Comparison of ENCODE assay signal across 10 mouse cellular contexts in genomic region chr6:116672349-116672748, GRCm38 (mm10). TPM values are rescaled to one million over a fixed set of nuclear protein-coding genes. Genes with fewer than 3 reads are reported as not detected.
DNase-seq lines count a peak whose midpoint lies in the region; ATAC-seq and TF ChIP-seq lines count a peak whose summit lies in the region.
"Had no signal": no experiment of that assay in that cellular context is flagged by ENCODE, and none has a peak within 500 bp of the region (broad histone marks: within the 10 kb centered on the region; RNA-seq: fewer than 3 reads in every experiment).

No protein-coding gene starts in this region.

- H3K27ac ChIP-seq in embryonic facial prominence, embryonic 13.5 days, result no peak overlapping the region
- no peak overlapping the region for H3K27ac ChIP-seq in hindbrain, embryonic 14.5 days
- H3K27ac ChIP-seq in midbrain, postnatal 0 days (ENCODE audit: low read depth, low read length), result no peak overlapping the region

- H3K9ac ChIP-seq in embryonic facial prominence, embryonic 13.5 days, result no peak overlapping the region
- peak overlapping the region; percentile 68; the same call in 1 of the 2 replicates for H3K9ac ChIP-seq in hindbrain, embryonic 14.5 days
- no peak overlapping the region for H3K9ac ChIP-seq in midbrain, postnatal 0 days (replicated peaks; ENCODE audit: low read length, poor library complexity, severe bottlenecking)

- intact Hi-C loops in left cerebral cortex, postnatal 4 days (cut with DNase I), result no loop called here

- H3K4me1 ChIP-seq in embryonic facial prominence, embryonic 13.5 days, result peaks cover 29% of the 10 kb centered on the region
- peaks cover 48% of the 10 kb centered on the region for H3K4me1 ChIP-seq in hindbrain, embryonic 14.5 days (replicated peaks; ENCODE audit: control insufficient read depth, insufficient read depth, low read length)
- H3K4me1 ChIP-seq in midbrain, postnatal 0 days (ENCODE audit: insufficient read depth, low read length), result peaks cover 14% of the 10 kb centered on the region

- peak overlapping the region; percentile 97 for H3K4me2 ChIP-seq in embryonic facial prominence, embryonic 13.5 days
- peak overlapping the region; percentile 96 for H3K4me2 ChIP-seq in hindbrain, embryonic 14.5 days (replicated peaks)
- H3K4me2 ChIP-seq in midbrain, postnatal 0 days (ENCODE audit: low read depth, low read length, poor library complexity, severe bottlenecking), result peak overlapping the region; percentile 93; the same call in 1 of the 2 replicates

- H3K4me3 ChIP-seq in embryonic facial prominence, embryonic 13.5 days, result no peak overlapping the region
- peak overlapping the region; percentile 56 for H3K4me3 ChIP-seq in hindbrain, embryonic 14.5 days (replicated peaks; ENCODE audit: low read length)
- H3K4me3 ChIP-seq in midbrain, postnatal 0 days (ENCODE audit: low read depth, low read length), result no peak overlapping the region

- WGBS in embryonic facial prominence, embryonic 13.5 days, result 73% methylated on average over 5 of the region's 5 CpGs
- WGBS in hindbrain, embryonic 14.5 days, result 49% methylated on average over 5 of the region's 5 CpGs
- 60% methylated on average over 5 of the region's 5 CpGs for WGBS in midbrain, postnatal 0 days

- no peak for ATAC-seq in embryonic facial prominence, embryonic 13.5 days (ENCODE audit: insufficient number of reproducible peaks, insufficient read depth, low FRiP score, low TSS enrichment, low read depth)
- no peak for ATAC-seq in hindbrain, embryonic 14.5 days (ENCODE audit: low FRiP score)
- ATAC-seq in midbrain, postnatal 0 days (ENCODE audit: low FRiP score), result no peak
- ATAC-seq in monocyte, adult 5-6 weeks (replicated peaks; ENCODE audit: insufficient number of reproducible peaks, low FRiP score, low TSS enrichment, poor library complexity, severe bottlenecking), result no peak

- no peaks in the 10 kb centered on the region for H3K36me3 ChIP-seq in embryonic facial prominence, embryonic 13.5 days
- H3K36me3 ChIP-seq in hindbrain, embryonic 14.5 days (replicated peaks; ENCODE audit: control insufficient read depth, insufficient read depth), result no peaks in the 10 kb centered on the region
- H3K36me3 ChIP-seq in midbrain, postnatal 0 days (ENCODE audit: insufficient read depth, low read length), result no peaks in the 10 kb centered on the region

- TF ChIP-seq CTCF in midbrain, postnatal 0 days (IDR thresholded peaks at IDR 0.05), result no peak

- peak; percentile 36 for DNase-seq in left cerebral cortex, postnatal 4 days
- DNase-seq in left cerebral cortex, adult 11 months (ENCODE audit: low spot score), result no peak
- no peak for DNase-seq in hindbrain, embryonic 14.5 days (ENCODE audit: low spot score)
- DNase-seq in midbrain, postnatal 0 days (ENCODE audit: low spot score), result peak; percentile 22
- no peak for DNase-seq in urinary bladder, postnatal 4 days (ENCODE audit: low spot score in 2 of 2)
- no peak for DNase-seq in adrenal gland, postnatal 14 days
- DNase-seq: embryo, embryonic 11 days; gastrocnemius, postnatal 36 days had no signal

- H3K9me3 ChIP-seq in embryonic facial prominence, embryonic 13.5 days, result no peaks in the 10 kb centered on the region
- H3K9me3 ChIP-seq in hindbrain, embryonic 14.5 days (ENCODE audit: control insufficient read depth, low read length), result no peaks in the 10 kb centered on the region
- H3K9me3 ChIP-seq in midbrain, postnatal 0 days (ENCODE audit: low read length), result no peaks in the 10 kb centered on the region

- peaks cover 31% of the 10 kb centered on the region for H3K27me3 ChIP-seq in embryonic facial prominence, embryonic 13.5 days
- no peaks in the 10 kb centered on the region for H3K27me3 ChIP-seq in hindbrain, embryonic 14.5 days (ENCODE audit: control insufficient read depth, insufficient read depth, low read length)
- H3K27me3 ChIP-seq in midbrain, postnatal 0 days (ENCODE audit: insufficient read depth, low read length), result no peaks in the 10 kb centered on the region

RNA-seq across cellular contexts. Expression of gene Rassf4, which starts 1.4 kb away (rescaled TPM):
- 1 to 10 TPM; 2.9 to 3.4 TPM for total RNA-seq in left cerebral cortex, postnatal 4 days (2021)
- 14.4 and 14.5 TPM in 2 replicates for polyA plus RNA-seq in embryonic facial prominence, embryonic 13.5 days (2015; fragmentation: Nextera tagmentation; extraction: Ambion mirVana)
- 30.3 and 33.1 TPM in 2 replicates for polyA plus RNA-seq in hindbrain, embryonic 14.5 days (2014; fragmentation: Nextera tagmentation; extraction: Ambion mirVana)
- total RNA-seq in midbrain, postnatal 0 days (2014; rRNA removed), result 6.7 and 7.0 TPM in 2 replicates
- polyA plus RNA-seq in midbrain, postnatal 0 days (2015; fragmentation: Nextera tagmentation; extraction: Ambion mirVana), result 8.1 and 10.4 TPM in 2 replicates
- 124 to 138 TPM (median 133 TPM) in 3 replicates for total RNA-seq in monocyte, adult 5-6 weeks (2017)
- total RNA-seq in adrenal gland, postnatal 14 days (2021), result 5.7 and 11.8 TPM in 2 replicates

RNA-seq across cellular contexts. Expression of gene Depp1, which starts 21.9 kb away (rescaled TPM):
- total RNA-seq in left cerebral cortex, postnatal 4 days (2021), result 1 to 10 TPM in 1 of 2 experiments, under 1 TPM in 1; 0.54 to 2.7 TPM
- 16.5 and 19.9 TPM in 2 replicates for polyA plus RNA-seq in embryonic facial prominence, embryonic 13.5 days (2015; fragmentation: Nextera tagmentation; extraction: Ambion mirVana)
- polyA plus RNA-seq in hindbrain, embryonic 14.5 days (2014; fragmentation: Nextera tagmentation; extraction: Ambion mirVana), result 8.2 and 8.7 TPM in 2 replicates
- total RNA-seq in midbrain, postnatal 0 days (2014; rRNA removed), result 1.4 and 5.0 TPM in 2 replicates
- 3.1 TPM in 2 replicates for polyA plus RNA-seq in midbrain, postnatal 0 days (2015; fragmentation: Nextera tagmentation; extraction: Ambion mirVana)
- 0.38 TPM in 1 of 3 replicates, not detected in the others for total RNA-seq in monocyte, adult 5-6 weeks (2017)
- 67.4 and 88.3 TPM in 2 replicates for total RNA-seq in adrenal gland, postnatal 14 days (2021)

RNA-seq across cellular contexts. Expression of gene Zfp422, which starts 43.5 kb away (rescaled TPM):
- 10 to 100 TPM; 42.0 to 49.9 TPM for total RNA-seq in left cerebral cortex, postnatal 4 days (2021)
- 218 and 229 TPM in 2 replicates for polyA plus RNA-seq in embryonic facial prominence, embryonic 13.5 days (2015; fragmentation: Nextera tagmentation; extraction: Ambion mirVana)
- 138 and 146 TPM in 2 replicates for polyA plus RNA-seq in hindbrain, embryonic 14.5 days (2014; fragmentation: Nextera tagmentation; extraction: Ambion mirVana)
- 62.8 and 64.5 TPM in 2 replicates for total RNA-seq in midbrain, postnatal 0 days (2014; rRNA removed)
- 95.0 and 96.4 TPM in 2 replicates for polyA plus RNA-seq in midbrain, postnatal 0 days (2015; fragmentation: Nextera tagmentation; extraction: Ambion mirVana)
- 10.3 to 14.1 TPM (median 11.5 TPM) in 3 replicates for total RNA-seq in monocyte, adult 5-6 weeks (2017)
- 23.9 and 26.2 TPM in 2 replicates for total RNA-seq in adrenal gland, postnatal 14 days (2021)

RNA-seq across cellular contexts. Expression of gene Tmem72, which starts 44.4 kb away (rescaled TPM):
- under 1 TPM; 0.12 to 0.22 TPM for total RNA-seq in left cerebral cortex, postnatal 4 days (2021)
- polyA plus RNA-seq in embryonic facial prominence, embryonic 13.5 days (2015; fragmentation: Nextera tagmentation; extraction: Ambion mirVana), result 0.04 and 0.07 TPM in 2 replicates
- 1.5 and 3.1 TPM in 2 replicates for polyA plus RNA-seq in hindbrain, embryonic 14.5 days (2014; fragmentation: Nextera tagmentation; extraction: Ambion mirVana)
- total RNA-seq in midbrain, postnatal 0 days (2014; rRNA removed), result 0.19 and 1.4 TPM in 2 replicates
- 0.02 and 0.14 TPM in 2 replicates for polyA plus RNA-seq in midbrain, postnatal 0 days (2015; fragmentation: Nextera tagmentation; extraction: Ambion mirVana)
- 0.29 to 0.68 TPM (median 0.32 TPM) in 3 replicates for total RNA-seq in monocyte, adult 5-6 weeks (2017)
- total RNA-seq in adrenal gland, postnatal 14 days (2021), result 0.04 and 0.08 TPM in 2 replicates

Comparison
In these comparisons a context has a peak if more than half of its experiments do, and no peak if none do; other contexts are left out.
1. DNase-seq: peak in left cerebral cortex, postnatal 4 days (single experiment) and midbrain, postnatal 0 days (single experiment); none in left cerebral cortex, adult 11 months (single experiment), hindbrain, embryonic 14.5 days (single experiment), urinary bladder, postnatal 4 days (0 of 2) and adrenal gland, postnatal 14 days (single experiment).
2. RNA of gene Depp1, which starts 21.9 kb away (total RNA-seq): 67.4 to 88.3 TPM in adrenal gland, postnatal 14 days; 1.4 to 5.0 TPM in midbrain, postnatal 0 days, 0.54 to 2.7 TPM in left cerebral cortex, postnatal 4 days and 0.38 TPM in monocyte, adult 5-6 weeks; every median in the first group is over 10 times any median in the second.
3. Peak in every context shown above with its lines, with median percentiles within 50 percentile points of each other: H3K4me2 ChIP-seq.